Mouse (Mus musculus) left cerebral cortex, adult 8-10 months (tissue): ENCODE data around the gene Mfap1a. TPM values are rescaled to one million over a fixed set of nuclear protein-coding genes. Genes with fewer than 3 reads are reported as not detected.
"Not testable (repeated sequence)": the region's sequence is repeated elsewhere in the genome, so short reads cannot be mapped to it uniquely, and the experiment has no call there.

Source experiments
- DNase-seq, 2 experiments: peaks; one replicate each; pipeline ENCODE4 v3.0.0; 2022; ENCODE audit warnings: low spot score in 2 of 2
- total RNA-seq, 4 experiments: library from RNA; stranded (reverse); gene quantifications; 2 replicates each; pipeline ENCODE4 v1.2.4; 2022

Mfap1a gene
- 10 to 100 TPM; 31.1 to 37.4 (median 33.7) TPM for total RNA-seq

DNA sequence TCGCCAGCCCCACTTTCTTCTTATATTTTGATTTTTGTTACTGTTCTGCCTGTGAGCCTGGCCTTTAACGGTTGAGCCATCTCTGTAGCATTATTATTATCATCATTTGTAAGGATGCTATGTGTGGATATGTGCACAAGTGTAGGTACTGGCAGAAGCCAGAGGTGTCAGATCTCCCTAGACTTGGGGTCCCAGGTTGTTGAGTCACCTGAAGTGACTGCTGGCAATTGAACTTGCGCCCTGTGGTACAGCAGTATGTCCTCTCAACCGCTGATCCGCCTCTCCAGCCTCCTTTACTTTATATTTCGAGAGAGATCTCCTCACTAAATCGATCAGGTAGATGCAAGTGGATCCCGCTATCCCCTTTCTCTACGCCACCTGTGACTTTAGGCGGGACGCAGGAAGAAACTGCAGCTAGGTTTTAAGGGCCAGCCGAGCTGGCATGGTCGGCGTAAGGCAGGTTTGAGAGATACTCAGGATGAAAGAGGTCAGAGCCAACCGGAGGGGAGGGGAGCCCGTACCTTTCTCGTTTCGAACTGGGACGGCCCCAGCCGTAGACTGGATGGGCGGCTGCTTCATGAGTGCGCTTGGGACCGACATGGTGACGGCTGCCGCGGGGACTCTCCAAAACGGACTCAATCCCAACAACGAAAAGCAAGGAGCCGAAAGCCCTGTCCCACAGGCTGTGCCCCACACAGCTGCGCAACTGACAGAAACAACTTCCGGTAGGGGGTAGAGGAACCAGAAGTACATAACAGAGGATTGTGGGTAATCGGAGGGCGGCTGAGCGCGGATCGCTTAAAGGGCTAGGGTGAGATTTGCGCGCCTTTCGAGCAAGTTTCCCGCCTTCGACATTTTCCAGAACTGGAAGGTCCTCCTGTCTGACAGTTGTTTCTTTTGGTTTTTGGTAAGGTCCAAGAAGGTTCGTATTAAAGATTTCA, at the start of gene Mfap1a, which contains the start of gene Wdr76:
TSS of gene Mfap1a (minus strand) at position 724 of the 941 bp plus-strand sequence.
TSS of gene Wdr76 (plus strand) at position 782 of the 941 bp plus-strand sequence.
- peak; percentile 69 to 77 for DNase-seq

DNA sequence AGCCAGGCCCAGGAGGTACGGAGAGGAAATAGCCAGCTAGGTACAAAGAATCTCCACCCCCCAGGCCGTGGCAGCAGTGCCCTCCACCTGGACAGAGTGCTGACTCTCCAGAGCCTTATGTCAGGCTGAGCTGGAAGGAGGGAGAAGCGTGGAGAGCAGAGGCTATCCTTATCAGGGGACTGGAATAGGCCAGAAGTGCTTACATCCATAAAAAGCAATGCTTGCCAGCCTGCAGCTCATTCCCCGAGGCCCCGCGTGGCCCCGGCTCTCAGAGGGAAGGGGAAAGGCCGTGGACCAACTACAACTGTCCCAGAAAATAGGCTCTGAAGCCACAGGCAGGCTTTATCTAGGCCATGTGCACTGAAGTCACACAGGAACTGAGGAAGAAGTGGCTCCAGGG, 44.8 kb upstream of the Mfap1a start:
- DNase-seq = no peak

DNA sequence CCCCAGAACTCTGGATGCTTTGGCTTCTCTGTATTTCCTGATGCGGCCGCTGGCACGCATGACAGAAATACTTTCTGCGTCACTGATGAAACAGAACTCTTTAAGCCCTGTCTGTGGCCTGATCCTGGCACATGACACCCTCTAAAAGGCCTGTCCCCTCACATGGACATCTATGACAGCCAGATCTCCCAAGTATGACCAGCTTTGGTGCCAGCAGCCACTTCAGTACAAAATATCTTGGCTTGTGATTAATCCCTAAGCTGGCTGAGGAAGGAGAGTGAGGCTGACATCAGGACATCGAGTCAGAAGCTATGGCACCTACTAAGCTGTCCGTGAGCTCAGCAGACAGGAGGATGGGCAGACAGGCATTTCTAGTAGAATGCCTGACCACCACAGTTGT, 43.2 kb upstream of the Mfap1a start:
- DNase-seq = no peak

GRCm38 (mm10) chr2:121544829-121545228, 38.4 kb upstream of the Mfap1a start:
- DNase-seq = no peak

GRCm38 (mm10) chr2:121525056-121525455, 18.6 kb upstream of the Mfap1a start:
- DNase-seq = peak in 1 of 2 experiments; percentile 58

- DNase-seq = not testable (repeated sequence)
Measured at GRCm38 (mm10) chr2:121522830-121523229, 16.4 kb upstream of the Mfap1a start.

DNA sequence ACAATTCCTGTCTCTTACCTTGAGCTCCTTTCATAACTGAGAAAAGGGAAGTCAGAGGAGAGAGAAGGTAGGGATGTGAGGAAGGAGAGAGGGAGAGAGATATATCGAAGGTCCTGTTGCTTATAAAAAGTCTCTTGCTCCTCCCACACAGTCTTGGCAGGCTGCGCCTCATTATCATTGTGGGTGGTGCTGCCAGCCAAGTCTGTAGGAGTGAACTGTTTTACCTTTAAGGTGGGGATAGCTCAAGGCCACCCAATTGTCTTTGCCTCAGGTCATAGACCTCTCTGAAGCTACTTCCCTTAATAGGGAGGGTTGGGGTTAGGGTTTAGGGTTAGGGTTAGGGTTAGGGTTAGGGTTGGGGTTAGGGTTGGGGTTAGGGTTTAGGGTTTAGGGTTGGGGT, 15.5 kb upstream of the Mfap1a start:
- peak in 1 of 2 experiments; percentile 55 for DNase-seq

DNA sequence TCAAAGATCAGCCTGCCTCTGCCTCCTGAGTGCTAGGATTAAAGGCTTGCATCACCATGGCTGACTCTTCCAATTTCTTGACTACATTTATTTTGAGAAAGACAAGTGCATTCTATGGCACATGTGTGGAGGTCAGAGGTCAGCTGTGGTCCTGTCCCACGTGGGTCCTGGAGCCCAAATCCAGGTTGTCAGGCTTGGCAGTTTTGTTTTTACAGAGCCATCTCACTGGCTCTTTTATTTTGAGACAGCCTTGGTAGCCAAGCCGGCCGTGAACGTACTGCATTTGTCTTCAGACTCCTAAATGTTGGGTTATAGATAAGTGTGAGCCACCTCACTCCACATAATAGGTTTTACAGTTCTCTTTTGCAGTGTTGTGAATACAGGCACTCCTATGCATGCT, 12.2 kb upstream of the Mfap1a start:
- DNase-seq = not testable (repeated sequence)

GRCm38 (mm10) chr2:121518106-121518505, 11.6 kb upstream of the Mfap1a start:
- DNase-seq = no peak

- DNase-seq = no peak
Measured at GRCm38 (mm10) chr2:121514211-121514610, 7.7 kb upstream of the Mfap1a start.

- DNase-seq = not testable (repeated sequence)
Measured at GRCm38 (mm10) chr2:121512991-121513765, 6.7 kb upstream of the Mfap1a start.

GRCm38 (mm10) chr2:121511401-121511800, 4.9 kb upstream of the Mfap1a start:
- no peak for DNase-seq

DNA sequence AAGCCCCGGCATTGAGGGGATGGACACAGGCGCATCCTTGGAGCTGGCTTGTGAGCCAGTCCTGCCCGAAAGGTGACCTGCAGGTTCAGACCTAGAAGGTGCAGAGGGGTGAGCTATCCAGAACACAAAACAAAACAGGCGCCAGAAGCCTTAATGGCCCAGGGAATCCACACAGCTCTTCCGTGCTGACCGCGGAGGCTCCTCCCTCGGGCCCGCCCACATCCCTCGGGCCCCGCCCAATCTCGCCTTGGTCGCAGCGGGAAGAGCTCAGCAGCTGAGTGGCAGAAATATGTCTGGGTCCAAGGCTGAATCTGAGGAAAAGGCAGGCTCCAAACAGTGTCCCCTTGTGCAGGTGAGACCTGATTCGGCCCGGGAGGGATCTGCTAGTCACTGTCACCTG, 3.1 kb upstream of the Mfap1a start:
- peak; percentile 21 to 34 for DNase-seq

- no peak for DNase-seq
Measured at GRCm38 (mm10) chr2:121507951-121508330, 1.5 kb upstream of the Mfap1a start.

- no peak for DNase-seq
Measured at GRCm38 (mm10) chr2:121507173-121507950, 897 bp upstream of the Mfap1a start.

GRCm38 (mm10) chr2:121501550-121501949, 4.9 kb downstream of the Mfap1a start:
- DNase-seq = not testable (repeated sequence)

DNA sequence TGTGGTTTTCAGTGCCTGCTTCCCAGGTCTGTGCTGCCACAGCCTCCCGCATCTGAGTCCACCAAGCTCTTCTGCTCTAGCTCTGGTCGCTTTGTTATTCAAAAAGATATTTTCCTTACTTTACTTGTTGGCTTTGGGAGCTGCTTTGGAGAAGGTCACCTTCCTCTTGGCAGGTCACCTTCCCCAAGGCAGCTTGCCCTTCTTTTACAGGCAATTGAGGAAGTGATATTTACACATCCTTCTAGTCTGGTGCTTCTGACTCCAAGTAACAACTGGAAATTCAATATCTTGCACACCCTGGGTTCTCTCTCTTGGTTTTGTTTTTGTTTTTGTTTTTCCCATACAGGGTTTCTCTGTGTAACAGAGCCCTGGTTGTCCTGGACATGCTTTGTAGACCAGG, 22.1 kb downstream of the Mfap1a start:
- DNase-seq = not testable (repeated sequence)

DNA sequence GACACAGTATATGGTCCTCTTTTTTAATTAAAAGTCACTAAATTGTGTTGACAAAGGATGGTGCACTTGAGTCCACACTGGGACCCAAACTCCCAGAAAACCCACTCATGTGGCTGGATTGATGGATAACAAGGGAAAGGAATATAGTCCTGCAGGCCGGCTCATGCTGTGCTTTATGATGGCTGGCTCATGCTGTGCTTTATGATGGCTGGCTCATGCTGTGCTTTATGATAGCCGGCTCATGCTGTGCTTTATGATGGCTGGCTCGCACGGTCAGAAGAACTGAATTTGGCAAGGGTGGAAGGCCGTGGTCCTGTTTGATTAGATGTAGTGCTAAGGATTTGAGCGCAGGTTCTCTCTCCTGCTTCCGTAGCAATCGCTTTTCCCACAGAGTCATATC, 22.9 kb downstream of the Mfap1a start:
- DNase-seq = no peak

GRCm38 (mm10) chr2:121480916-121481315, 25.5 kb downstream of the Mfap1a start:
- DNase-seq = not testable (repeated sequence)

- DNase-seq = no peak
Measured at GRCm38 (mm10) chr2:121480498-121480897, 26.0 kb downstream of the Mfap1a start.
